Mouse (Mus musculus): ENCODE results near the gene 1520401A03Rik.

The 1520401A03Rik gene

GRCm38 (mm10) chr17:23671519-23671918, 51.1 kb downstream of the 1520401A03Rik start:
- DNase-seq (ENCODE audit: low read depth, low spot score), result no peak

- DNase-seq (ENCODE audit: low read depth, low spot score), result no peak
Measured at GRCm38 (mm10) chr17:23670516-23671074, 52.0 kb downstream of the 1520401A03Rik start.

GRCm38 (mm10) chr17:23665511-23665910, 57.1 kb downstream of the 1520401A03Rik start:
- DNase-seq (ENCODE audit: low read depth, low spot score), result no peak

- DNase-seq (ENCODE audit: low read depth, low spot score), result no peak
Measured at GRCm38 (mm10) chr17:23664556-23665021, 58.0 kb downstream of the 1520401A03Rik start.

GRCm38 (mm10) chr17:23661526-23661925, 61.1 kb downstream of the 1520401A03Rik start:
- no peak for DNase-seq (ENCODE audit: low read depth, low spot score)

GRCm38 (mm10) chr17:23660876-23661200, 61.7 kb downstream of the 1520401A03Rik start:
- no peak for DNase-seq (ENCODE audit: low read depth, low spot score)

GRCm38 (mm10) chr17:23660117-23660875, 62.3 kb downstream of the 1520401A03Rik start, which contains the start of gene Bicdl2:
Bicdl2 (plus strand) TSS chr17:23660506.
- no peak for DNase-seq (ENCODE audit: low read depth, low spot score)

GRCm38 (mm10) chr17:23658450-23658849, 64.1 kb downstream of the 1520401A03Rik start:
- no peak for DNase-seq (ENCODE audit: low read depth, low spot score)
